Mouse (Mus musculus) central nervous system, embryonic 18 days (tissue): ENCODE results near the gene 2610507B11Rik. TPM values are rescaled to one million over a fixed set of nuclear protein-coding genes. Genes with fewer than 3 reads are reported as not detected.

Experiments
- polyA plus RNA-seq: library from polyadenylated mRNA; depleted of rRNA; stranded (reverse); fragments of >200 nt; gene quantifications from 2 replicates; pipeline ENCODE4 v1.2.3, GENCODE M21; 2012; rRNA removed

2610507B11Rik gene
- polyA plus RNA-seq, result 57.1 and 65.9 TPM in 2 replicates

DNA sequence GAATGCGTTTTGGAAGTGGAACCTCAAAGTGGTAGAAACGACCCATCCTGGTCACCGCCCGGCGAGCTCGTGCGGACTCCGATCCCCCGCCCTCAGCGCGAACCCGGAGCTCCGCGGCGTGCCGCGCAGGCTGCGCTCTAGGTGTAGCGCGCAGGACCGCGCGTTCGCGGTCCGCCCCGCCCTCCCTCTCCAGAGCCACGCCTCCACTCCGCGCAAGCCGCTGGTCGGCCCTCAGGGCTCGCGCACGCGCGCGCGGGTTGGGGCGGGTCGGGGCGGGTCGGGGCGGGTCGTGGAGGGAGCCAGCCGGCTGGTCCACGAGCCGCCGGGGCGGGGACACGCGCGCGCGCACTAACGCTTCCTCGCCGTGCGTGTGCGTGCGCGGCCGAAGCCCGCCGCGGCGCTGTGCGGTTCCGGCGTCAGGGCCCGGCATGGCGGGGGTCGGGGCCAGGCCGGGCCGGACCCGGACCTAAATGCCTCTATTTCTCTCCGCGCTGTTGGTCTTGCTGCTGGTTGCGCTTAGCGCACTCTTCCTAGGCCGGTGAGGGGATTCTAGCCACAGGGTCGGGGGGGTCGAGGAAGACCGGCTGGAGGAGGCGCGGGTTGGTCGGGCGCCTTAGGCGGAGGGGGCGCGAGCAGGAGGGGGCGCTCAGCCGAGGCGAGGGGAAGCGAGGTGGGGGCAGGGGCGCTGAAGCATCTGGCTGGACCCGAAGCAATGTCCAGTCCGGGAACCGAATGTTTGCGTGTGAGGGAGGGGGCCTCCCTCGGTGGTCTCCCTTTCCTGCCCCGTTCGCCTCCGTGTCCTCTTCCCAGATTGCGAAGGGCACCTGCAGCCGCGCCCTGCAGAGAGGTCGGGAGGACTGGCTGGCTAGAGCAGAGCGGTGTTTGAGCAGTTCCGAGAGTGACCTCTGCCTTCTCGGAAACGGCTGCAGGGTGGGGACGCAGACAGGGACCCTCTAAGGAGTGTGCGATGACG lies at the start of gene 2610507B11Rik:
Gene 2610507B11Rik (plus strand): TSS at position 373 of the 973 bp plus-strand sequence.

DNA sequence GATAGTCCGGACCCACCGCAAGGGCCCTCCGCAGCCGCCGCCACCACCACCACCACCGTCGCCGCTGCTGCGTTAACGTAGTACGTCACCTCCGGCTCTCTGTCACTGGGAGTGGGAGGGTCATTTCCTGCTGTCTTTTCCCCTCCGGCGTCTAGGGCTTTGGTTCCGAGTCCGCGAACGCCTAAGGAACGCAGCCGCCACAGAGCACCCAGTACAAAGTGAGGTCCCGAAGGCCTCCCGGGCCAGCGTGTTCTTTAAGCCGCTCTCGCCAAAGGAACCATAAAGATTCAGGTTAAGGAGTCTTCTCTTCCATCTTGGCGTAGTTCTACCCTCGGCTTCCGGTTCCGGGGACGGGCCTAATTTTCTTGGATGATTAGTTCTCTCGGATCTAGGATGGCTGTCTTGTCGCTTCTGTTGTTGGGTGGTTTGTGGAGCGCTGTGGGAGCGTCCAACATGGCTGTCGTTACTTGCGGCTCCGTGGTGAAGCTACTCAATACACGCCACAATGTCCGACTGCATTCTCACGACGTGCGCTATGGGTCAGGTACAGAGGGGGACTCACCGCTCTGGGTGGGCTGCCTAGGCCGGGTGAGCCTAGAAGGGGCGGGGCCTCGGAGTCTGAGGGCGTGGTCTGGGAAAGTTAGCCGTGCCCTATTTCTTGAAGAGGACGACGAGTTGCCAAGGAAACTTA lies 15.8 kb upstream of the 2610507B11Rik start, which contains the start of the genes Sdf2 and Supt6:
Gene Sdf2 (plus strand): TSS at position 120 of the 691 bp plus-strand sequence.
Gene Supt6 (minus strand): TSS at position 361 of the 691 bp plus-strand sequence.

DNA sequence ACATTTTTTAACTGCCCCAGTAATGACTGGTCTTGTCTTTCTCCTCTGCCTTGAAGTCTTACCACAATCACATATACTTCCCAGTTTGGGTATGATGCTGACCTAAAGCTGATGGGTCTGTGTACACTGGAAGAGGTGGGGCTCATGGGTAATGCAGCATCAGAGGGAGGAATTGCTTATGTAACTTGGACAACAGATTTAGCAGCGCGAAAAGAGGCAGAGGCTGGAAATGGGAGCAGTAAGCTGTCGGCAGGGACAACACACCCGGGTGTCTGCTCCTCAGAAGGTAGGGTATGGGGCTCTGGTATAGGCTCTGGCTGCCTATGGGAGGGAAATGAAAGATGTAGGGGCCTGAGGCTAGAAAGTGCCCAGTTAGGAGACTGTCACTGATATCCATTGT lies 29.1 kb downstream of the 2610507B11Rik start, which contains the start of gene BC030499:
Gene BC030499 (plus strand): TSS at position 188 of the 400 bp plus-strand sequence.

DNA sequence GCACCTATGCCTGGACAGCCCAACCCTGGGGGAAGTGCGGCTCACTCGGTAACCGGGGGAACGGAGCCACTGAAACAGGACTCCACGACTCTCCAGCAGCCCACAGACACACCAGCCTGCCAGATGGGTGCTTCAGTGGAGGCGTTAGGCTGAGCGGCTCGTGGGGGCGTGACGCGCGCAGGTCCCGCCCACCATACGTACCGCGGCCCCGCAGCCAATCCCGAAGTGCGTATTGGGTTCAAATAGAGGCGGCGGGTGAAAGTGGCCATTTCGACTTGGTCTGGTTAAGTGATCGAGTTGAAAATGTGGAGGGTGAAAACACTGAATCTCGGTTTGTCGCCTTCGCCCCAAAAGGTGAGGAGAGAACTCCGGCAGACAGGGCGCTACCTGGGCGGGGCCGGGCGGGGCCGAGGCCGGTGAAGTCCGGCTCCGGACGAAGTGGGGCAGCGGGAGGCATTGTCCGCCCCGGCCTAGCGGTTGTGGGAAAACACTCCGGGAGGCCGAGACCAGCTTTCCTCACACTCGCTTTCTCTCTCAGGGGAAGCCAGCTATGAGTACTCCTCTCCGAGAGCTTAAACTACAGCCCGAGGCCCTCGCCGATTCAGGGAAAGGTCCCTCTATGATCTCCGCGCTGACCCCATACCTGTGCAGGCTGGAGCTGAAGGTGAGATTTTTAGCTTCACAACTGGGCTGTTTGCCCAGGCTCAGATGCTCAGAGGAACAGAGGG lies 40.0 kb downstream of the 2610507B11Rik start, which contains the start of gene Spag5:
Gene Spag5 (plus strand): TSS at position 173 of the 728 bp plus-strand sequence.

DNA sequence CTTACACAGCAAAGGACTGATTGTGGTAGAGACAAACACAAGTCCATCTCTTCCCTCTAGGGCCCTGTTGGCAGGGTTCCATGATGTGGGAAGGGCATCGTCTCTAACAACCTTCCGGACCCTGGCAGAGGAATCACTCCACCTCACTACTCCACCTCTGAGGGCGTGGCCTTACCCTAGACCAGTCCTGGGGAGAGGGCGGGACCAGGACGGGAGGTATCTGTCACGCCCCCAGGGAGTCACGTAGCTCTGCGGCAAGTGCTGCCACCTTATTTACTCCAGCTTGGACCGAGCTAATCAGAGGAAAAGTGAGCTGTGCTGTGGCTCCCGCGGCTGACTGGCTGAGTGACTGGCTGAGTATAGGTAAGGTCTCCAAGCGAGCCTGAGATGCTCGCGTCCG lies 61.3 kb downstream of the 2610507B11Rik start, which contains the start of gene Aldoc:
Gene Aldoc (plus strand): TSS at position 109 of the 400 bp plus-strand sequence.

DNA sequence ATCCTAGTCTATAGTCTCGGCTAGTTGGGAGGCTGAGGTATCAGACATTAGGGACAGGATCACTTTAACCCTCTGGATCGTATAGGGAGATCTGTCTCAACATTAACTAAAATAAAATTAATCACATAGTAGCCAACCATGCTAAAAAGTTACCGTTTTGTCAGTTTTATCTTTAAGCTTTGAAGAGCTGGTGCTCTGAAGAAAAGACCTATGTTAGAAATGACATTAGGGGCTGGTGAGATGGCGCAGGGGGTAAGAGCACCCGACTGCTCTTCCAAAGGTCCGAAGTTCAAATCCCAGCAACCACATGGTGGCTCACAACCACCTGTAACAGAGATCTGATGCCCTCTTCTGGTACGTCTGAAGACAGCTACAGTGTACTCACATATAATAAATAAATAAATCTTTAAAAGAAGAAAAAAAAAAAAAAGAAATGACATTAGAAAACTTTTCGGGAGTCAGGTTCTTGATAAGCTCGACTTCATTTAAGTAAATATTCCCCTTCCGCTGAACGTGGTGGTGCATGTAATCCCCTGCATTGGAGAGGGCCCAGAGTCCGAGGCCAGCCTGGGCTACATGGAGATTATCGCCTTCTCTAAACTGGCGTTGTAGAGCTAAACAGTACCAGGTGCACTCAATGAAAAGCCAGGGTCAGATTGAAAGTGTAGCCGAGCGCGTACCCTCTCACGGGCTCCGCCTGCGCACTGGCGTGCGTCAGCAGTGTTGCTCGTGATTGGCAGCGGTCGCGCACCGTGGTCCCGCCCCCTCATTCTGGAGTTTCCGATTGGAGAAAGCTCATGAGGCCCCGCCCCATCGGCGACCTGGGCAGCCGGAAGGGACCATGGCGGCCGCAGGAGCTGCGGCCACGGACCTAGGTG lies 66.3 kb downstream of the 2610507B11Rik start, which contains the start of gene Pigs:
Gene Pigs (plus strand): TSS at position 782 of the 878 bp plus-strand sequence.

Other genes starting within 250 kb of the 2610507B11Rik start
- 33.6 and 35.9 TPM in 2 replicates for gene Dhrs13, start 229.5 kb upstream of the 2610507B11Rik start, polyA plus RNA-seq
- gene Flot2, start 223.8 kb upstream of the 2610507B11Rik start, polyA plus RNA-seq, result 123 TPM in 2 replicates
- gene Eral1, start 181.4 kb upstream of the 2610507B11Rik start, polyA plus RNA-seq, result 29.6 and 30.0 TPM in 2 replicates
- 13.8 and 15.8 TPM in 2 replicates for gene Fam222b, start 167.1 kb upstream of the 2610507B11Rik start, polyA plus RNA-seq
- 141 and 143 TPM in 2 replicates for gene Traf4, start 96.2 kb upstream of the 2610507B11Rik start, polyA plus RNA-seq
- gene Nek8, start 85.1 kb upstream of the 2610507B11Rik start, polyA plus RNA-seq, result 9.7 and 10.5 TPM in 2 replicates
- 25.7 and 26.5 TPM in 2 replicates for gene Tlcd1, start 85.0 kb upstream of the 2610507B11Rik start, polyA plus RNA-seq
- 2,315 and 2,382 TPM in 2 replicates for gene Rpl23a, start 78.2 kb upstream of the 2610507B11Rik start, polyA plus RNA-seq
- gene Rab34, start 73.3 kb upstream of the 2610507B11Rik start, polyA plus RNA-seq, result 96.9 and 97.7 TPM in 2 replicates
- 1.9 and 2.1 TPM in 2 replicates for gene Proca1, start 68.4 kb upstream of the 2610507B11Rik start, polyA plus RNA-seq
- 126 and 141 TPM in 2 replicates for gene Sdf2, start 16.0 kb upstream of the 2610507B11Rik start, polyA plus RNA-seq
- gene Supt6, start 15.8 kb upstream of the 2610507B11Rik start, polyA plus RNA-seq, result 18.7 and 22.1 TPM in 2 replicates
- 0.26 and 0.44 TPM in 2 replicates for gene BC030499, start 29.1 kb downstream of the 2610507B11Rik start, polyA plus RNA-seq
- 12.0 and 13.5 TPM in 2 replicates for gene Spag5, start 39.8 kb downstream of the 2610507B11Rik start, polyA plus RNA-seq
- 166 and 179 TPM in 2 replicates for gene Aldoc, start 61.2 kb downstream of the 2610507B11Rik start, polyA plus RNA-seq
- 56.9 and 57.1 TPM in 2 replicates for gene Pigs, start 66.7 kb downstream of the 2610507B11Rik start, polyA plus RNA-seq
- 138 and 147 TPM in 2 replicates for gene Unc119, start 81.7 kb downstream of the 2610507B11Rik start, polyA plus RNA-seq
- not detected in 2 replicates for gene Foxn1, start 124.8 kb downstream of the 2610507B11Rik start, polyA plus RNA-seq
- not detected in 2 replicates for gene Slc13a2, start 160.5 kb downstream of the 2610507B11Rik start, polyA plus RNA-seq
- gene Slc46a1, start 203.9 kb downstream of the 2610507B11Rik start, polyA plus RNA-seq, result 11.6 and 12.1 TPM in 2 replicates
- gene Sarm1, start 236.0 kb downstream of the 2610507B11Rik start, polyA plus RNA-seq, result 39.2 and 43.0 TPM in 2 replicates
- gene Vtn, start 237.3 kb downstream of the 2610507B11Rik start, polyA plus RNA-seq, result 89.4 and 93.1 TPM in 2 replicates
- 0.28 and 0.30 TPM in 2 replicates for gene Sebox, start 241.7 kb downstream of the 2610507B11Rik start, polyA plus RNA-seq